ENCODE assay signal across 15 mouse cellular contexts in the genomic region with DNA sequence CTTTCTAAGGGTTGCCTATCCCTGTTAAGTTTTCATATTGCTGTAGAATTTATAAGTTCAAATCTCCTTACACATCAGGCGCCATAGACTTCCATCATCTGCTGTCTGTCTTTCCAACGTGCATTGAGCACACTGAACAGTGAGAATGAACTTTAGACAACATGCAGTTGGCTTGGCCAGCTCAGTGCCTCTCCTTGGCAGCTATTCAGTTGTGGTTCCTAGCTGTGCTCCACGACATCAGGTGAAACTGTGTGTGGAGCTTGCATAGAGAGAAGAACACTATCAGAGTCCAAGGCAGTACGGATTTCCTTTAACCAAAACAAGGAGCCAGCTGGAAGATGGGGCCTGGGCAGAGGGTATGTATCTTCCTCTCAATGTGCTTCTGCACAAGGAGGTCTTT.
"Had no signal": no experiment of that assay in that cellular context is flagged by ENCODE, and none has a peak within 500 bp of the region (broad histone marks: within the 10 kb centered on the region; RNA-seq: fewer than 3 reads in every experiment).

No protein-coding gene starts in this region.

- DNase-seq: retina, postnatal 1 day; right cerebral cortex, adult 18-20 months; right cerebral cortex, postnatal 14 days; right cerebral cortex, postnatal 25 days; right cerebral cortex, postnatal 4 days; spleen, adult 18-20 months; thymus, adult 18-20 months; thymus, adult 2 months; thymus, postnatal 14 days; thymus, postnatal 25 days; thymus, postnatal 36 days; thymus, postnatal 4 days had no signal

- H3K4me2 ChIP-seq: neural tube, embryonic 15.5 days; stomach, embryonic 15.5 days had no signal

- H3K4me3 ChIP-seq: neural tube, embryonic 15.5 days; stomach, embryonic 15.5 days had no signal

- H3K9ac ChIP-seq: neural tube, embryonic 15.5 days; stomach, embryonic 15.5 days had no signal

- H3K4me1 ChIP-seq: stomach, embryonic 15.5 days had no signal

- H3K27ac ChIP-seq: neural tube, embryonic 15.5 days; stomach, embryonic 15.5 days; stomach, postnatal 0 days had no signal

- H3K27me3 ChIP-seq: neural tube, embryonic 15.5 days; stomach, embryonic 15.5 days had no signal

- H3K9me3 ChIP-seq: neural tube, embryonic 15.5 days; stomach, embryonic 15.5 days had no signal

- H3K36me3 ChIP-seq: neural tube, embryonic 15.5 days; stomach, embryonic 15.5 days had no signal
